Mouse (Mus musculus) midbrain, embryonic 16.5 days (tissue): ENCODE data around the gene Spire2. TPM values are rescaled to one million over a fixed set of nuclear protein-coding genes. Genes with fewer than 3 reads are reported as not detected.

Experiments used
- ATAC-seq: fragments of 200-750 bp; cut with Nextera tagmentation; 2 replicates; pipeline ENCODE4 v1.8.0; 2017; ENCODE audit warnings: moderate TSS enrichment
- H3K27ac ChIP-seq: fragments of 300-500 bp; sonication (generic); 2 replicates; pipeline ENCODE4 v1.5.1; 2014; ENCODE audit warnings: mild to moderate bottlenecking, low read length, mixed read lengths
- H3K27me3 ChIP-seq: fragments of 300-500 bp; sonication (generic); 2 replicates; pipeline ENCODE4 v1.6.1; 2014; ENCODE audit warnings: low read depth, low read length, mixed read lengths; ENCODE audit not compliant: control insufficient read depth, insufficient read depth
- H3K36me3 ChIP-seq: fragments of 300-500 bp; sonication (generic); 2 replicates; pipeline ENCODE4 v1.6.1; 2014; ENCODE audit warnings: mild to moderate bottlenecking, low read length, moderate library complexity, mixed read lengths; ENCODE audit not compliant: control insufficient read depth, insufficient read depth
- H3K4me1 ChIP-seq: fragments of 300-500 bp; sonication (generic); 2 replicates; pipeline ENCODE4 v1.6.1; 2014; ENCODE audit warnings: mild to moderate bottlenecking, low read length, mixed read lengths; ENCODE audit not compliant: control insufficient read depth, insufficient read depth
- H3K4me2 ChIP-seq: fragments of 300-500 bp; sonication (generic); 2 replicates; pipeline ENCODE4 v1.6.1; 2014; ENCODE audit warnings: mild to moderate bottlenecking, low read length, mixed read lengths
- H3K4me3 ChIP-seq: fragments of 300-500 bp; sonication (generic); 2 replicates; pipeline ENCODE4 v1.5.1; 2014; ENCODE audit warnings: low read depth, mild to moderate bottlenecking, low read length, moderate library complexity, mixed read lengths
- H3K9ac ChIP-seq: fragments of 300-500 bp; sonication (generic); 2 replicates; pipeline ENCODE4 v1.6.1; 2014; ENCODE audit warnings: low read depth, low read length, mixed read lengths
- H3K9me3 ChIP-seq: fragments of 300-500 bp; sonication (generic); replicated peaks from 2 replicates; pipeline ENCODE4 v1.6.1; 2014; ENCODE audit warnings: mild to moderate bottlenecking, low read length, mixed read lengths; ENCODE audit not compliant: control insufficient read depth, poor library complexity, severe bottlenecking
- WGBS: fragments of 180-500 bp; shearing (Covaris S2); extraction: QIAGEN DNeasy Blood & Tissue Kit; methylation state at CpG from one replicate; pipeline ENCODE4 v1.1.7; 2014; 5-methylcytosine and 5-hydroxymethylcytosine counted together
- polyA plus RNA-seq: library from polyadenylated mRNA; unstranded; fragments of >200 nt; fragmentation: Nextera tagmentation; extraction: Ambion mirVana; gene quantifications from 2 replicates; pipeline ENCODE4 v1.2.1, GENCODE M21; 2015

Gene Spire2
- polyA plus RNA-seq, 1 experiment from 2014 or later: 39.1 TPM

DNA sequence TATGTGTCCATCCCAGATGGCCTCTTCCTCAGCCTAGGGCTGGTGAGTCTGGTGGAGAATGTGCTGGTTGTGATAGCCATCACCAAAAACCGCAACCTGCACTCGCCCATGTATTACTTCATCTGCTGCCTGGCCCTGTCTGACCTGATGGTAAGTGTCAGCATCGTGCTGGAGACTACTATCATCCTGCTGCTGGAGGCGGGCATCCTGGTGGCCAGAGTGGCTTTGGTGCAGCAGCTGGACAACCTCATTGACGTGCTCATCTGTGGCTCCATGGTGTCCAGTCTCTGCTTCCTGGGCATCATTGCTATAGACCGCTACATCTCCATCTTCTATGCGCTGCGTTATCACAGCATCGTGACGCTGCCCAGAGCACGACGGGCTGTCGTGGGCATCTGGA, 75.1 kb downstream of the Spire2 start:
- H3K27me3 ChIP-seq: no peaks in the 10 kb centered on the region
- 93% methylated on average over 13 of the region's 13 CpGs for WGBS
- no peak overlapping the region for H3K9ac ChIP-seq
- ATAC-seq: no peak
- no peaks in the 10 kb centered on the region for H3K9me3 ChIP-seq
- peaks cover 24% of the 10 kb centered on the region for H3K4me1 ChIP-seq
- H3K36me3 ChIP-seq: peaks cover 9% of the 10 kb centered on the region
- no peak overlapping the region for H3K4me3 ChIP-seq
- no peak overlapping the region for H3K4me2 ChIP-seq
- no peak overlapping the region for H3K27ac ChIP-seq

DNA sequence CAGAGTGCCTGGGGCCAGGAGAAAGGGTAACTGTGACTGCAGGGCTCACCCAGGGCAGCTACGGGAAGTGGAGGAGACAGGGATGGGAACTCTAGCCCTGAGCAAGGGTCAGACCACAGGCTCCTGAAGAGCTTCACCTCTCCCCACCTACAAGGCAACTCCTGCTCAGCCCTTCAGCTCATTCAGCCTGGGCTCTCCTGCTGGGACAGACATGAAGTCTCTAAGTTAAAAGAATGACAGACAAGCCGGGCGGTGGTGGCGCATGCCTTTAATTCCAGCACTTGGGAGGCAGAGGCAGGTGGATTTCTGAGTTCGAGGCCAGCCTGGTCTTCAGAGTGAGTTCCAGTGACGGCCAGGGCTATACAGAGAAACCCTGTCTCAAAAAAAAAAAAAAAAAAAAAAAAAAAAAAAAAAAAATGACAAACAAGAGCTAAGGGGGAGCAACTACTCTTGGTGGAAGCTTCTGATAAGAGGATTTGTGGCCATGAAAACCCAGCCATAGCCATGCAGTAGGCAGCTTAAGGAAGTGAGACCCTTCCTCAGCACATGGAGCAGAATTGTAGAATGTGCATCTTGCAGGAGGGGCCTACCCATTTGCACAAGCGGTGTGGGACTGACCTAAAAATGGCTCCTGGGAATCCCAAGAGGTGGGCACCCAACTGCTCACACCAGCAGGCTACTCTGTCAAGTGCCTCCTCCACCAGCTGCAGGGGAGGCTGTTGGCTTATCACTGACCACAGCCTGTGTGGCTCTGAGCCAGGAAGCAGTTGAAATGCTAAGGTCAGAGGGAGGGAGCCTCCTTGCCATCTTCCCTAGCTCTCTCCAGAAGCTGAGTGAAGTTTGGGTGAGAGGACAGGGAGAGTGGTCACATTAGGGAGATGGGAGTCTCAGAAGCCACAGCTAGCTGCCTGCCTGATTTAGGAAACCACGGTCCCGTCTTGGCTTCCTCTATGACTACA, 76.4 kb downstream of the Spire2 start:
- Histone ChIP-seq H3K9me3 (no peaks in the 10 kb centered on the region), H3K4me3 (0 out of 2 replicates have a peak overlapping the region, but pooled peaks have one; percentile 93), H3K9ac (peak overlapping the region; percentile 100; the same call in 1 of the 2 replicates), H3K4me2 (peak overlapping the region; percentile 99), H3K27ac (peak overlapping the region; percentile 99), H3K4me1 (peaks cover 24% of the 10 kb centered on the region), H3K27me3 (no peaks in the 10 kb centered on the region), H3K36me3 (no peaks in the 10 kb centered on the region)
- WGBS: 77% methylated on average over 9 of the region's 9 CpGs
- ATAC-seq: no peak

DNA sequence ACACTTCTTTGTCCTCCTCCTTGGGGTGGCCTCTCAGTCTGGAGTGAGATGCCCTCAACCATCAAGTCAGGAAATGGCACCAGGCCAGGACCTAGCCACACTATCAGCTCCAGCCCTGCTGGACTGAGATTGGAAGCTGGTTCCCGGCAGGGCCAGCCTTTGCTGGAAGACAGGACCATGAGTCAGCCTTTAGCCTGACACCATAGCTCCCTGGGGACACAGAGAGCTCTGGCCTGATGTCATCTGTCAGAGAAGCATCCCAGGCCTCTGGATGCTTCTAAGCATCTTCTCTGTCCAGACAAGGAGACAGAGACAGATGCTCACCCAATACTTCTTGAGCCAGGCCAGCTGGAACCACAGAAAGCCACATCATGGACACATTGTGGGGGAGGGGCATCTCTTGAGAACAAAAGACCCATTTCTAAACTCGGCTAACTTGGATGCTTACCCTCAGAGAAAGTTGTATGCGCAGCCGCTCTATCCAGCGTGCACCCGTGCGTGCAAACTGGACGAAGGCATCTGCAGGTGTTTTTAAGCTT, 77.6 kb downstream of the Spire2 start:
- H3K4me3 ChIP-seq: peak overlapping the region; percentile 93
- no peaks in the 10 kb centered on the region for H3K27me3 ChIP-seq
- peak overlapping the region; percentile 99 for H3K27ac ChIP-seq
- peak overlapping the region; percentile 100 for H3K9ac ChIP-seq
- H3K9me3 ChIP-seq: no peaks in the 10 kb centered on the region
- H3K4me2 ChIP-seq: peak overlapping the region; percentile 99
- H3K36me3 ChIP-seq: no peaks in the 10 kb centered on the region
- peaks cover 17% of the 10 kb centered on the region for H3K4me1 ChIP-seq
- no peak for ATAC-seq
- 12% methylated on average over 8 of the region's 8 CpGs for WGBS

DNA sequence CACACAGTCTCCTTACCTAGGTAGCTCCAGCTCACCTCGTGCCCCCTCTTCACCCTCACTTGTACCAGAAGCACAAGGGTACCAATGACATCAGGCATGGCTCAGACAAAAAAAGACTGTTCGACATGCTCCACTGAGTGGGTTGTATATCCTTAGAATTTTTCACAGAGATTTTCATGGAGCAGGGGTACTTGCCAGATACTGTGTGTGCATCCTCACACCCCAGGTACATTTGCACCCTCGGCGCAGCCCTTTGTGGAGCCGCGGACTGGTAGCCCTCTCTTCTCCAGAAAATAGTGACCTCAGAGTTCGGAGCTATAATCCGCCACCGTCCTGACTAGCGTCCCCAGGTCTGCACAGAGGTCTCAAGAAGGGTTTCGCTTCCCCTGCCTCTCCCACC, 78.3 kb downstream of the Spire2 start:
- Histone ChIP-seq H3K9me3 (no peaks in the 10 kb centered on the region), H3K27me3 (no peaks in the 10 kb centered on the region), H3K4me3 (peak overlapping the region; percentile 93), H3K27ac (peak overlapping the region; percentile 99), H3K36me3 (no peaks in the 10 kb centered on the region), H3K4me1 (peaks cover 22% of the 10 kb centered on the region), H3K4me2 (peak overlapping the region; percentile 99), H3K9ac (peak overlapping the region; percentile 100)
- whole genome bisulfite sequencing: 2% methylated on average over 11 of the region's 11 CpGs
- ATAC-seq: peak; percentile 25

DNA sequence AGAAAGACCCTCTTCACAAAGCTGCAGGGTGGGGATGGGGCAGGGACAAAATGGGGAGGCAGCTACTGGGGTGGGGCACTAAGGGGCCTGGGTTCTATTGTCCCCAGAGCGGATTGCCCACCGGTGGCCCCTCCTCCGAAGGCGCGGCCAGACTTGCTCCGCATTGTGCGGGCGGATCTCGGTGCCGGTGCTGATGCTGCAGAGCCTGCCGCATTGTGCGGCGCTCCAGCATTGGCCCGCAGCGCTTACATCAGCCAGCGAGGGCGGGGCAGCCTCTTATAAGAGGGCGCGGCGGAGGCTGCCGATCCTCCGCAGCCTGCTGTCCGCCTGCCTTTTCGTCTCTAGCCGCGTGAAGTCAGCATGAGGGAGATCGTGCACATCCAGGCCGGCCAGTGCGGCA, 78.7 kb downstream of the Spire2 start, which contains the start of gene Tubb3:
Gene Tubb3 (plus strand): TSS at position 179 of the 400 bp plus-strand sequence.
- H3K27me3 ChIP-seq: no peaks in the 10 kb centered on the region
- H3K4me1 ChIP-seq: peaks cover 26% of the 10 kb centered on the region
- under 1% methylated on average over 29 of the region's 29 CpGs for WGBS
- peak within 1 kb of the TSS; percentile 93 for H3K4me3 ChIP-seq
- no peaks in the 10 kb centered on the region for H3K9me3 ChIP-seq
- H3K4me2 ChIP-seq: peak within 1 kb of the TSS; percentile 99
- peak within 1 kb of the TSS; percentile 100 for H3K9ac ChIP-seq
- H3K36me3 ChIP-seq: no peaks in the 10 kb centered on the region
- ATAC-seq: peak; percentile 95
- H3K27ac ChIP-seq: peak within 1 kb of the TSS; percentile 99

DNA sequence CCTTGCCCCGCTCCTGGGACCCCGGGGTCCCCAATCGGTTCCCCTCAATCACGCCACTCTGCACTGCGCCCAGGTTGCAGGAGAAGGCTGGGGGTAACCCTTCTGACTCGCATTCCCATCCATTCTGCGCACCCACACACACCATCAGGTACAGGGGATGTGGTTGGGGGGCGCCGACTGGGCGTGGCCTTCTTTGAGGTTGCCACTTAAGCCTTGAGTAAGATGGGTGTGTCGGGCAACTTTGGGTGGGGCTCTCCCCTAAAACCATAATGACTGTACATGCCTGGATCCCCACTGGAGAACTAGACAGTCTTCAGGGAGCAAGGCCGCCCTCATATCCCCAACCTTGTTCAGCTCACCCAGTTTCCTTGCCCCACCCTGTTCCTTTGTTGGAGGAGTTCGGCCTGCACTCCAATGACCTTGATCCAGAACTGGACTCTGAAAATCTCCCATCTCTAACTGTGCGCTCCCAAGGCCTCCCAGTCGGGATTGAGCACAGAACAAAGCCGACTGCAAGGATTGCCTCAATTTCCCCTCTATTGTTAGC, 79.3 kb downstream of the Spire2 start:
- Histone ChIP-seq H3K36me3 (no peaks in the 10 kb centered on the region), H3K4me3 (peak overlapping the region; percentile 93)
- under 1% methylated on average over 16 of the region's 16 CpGs for WGBS

DNA sequence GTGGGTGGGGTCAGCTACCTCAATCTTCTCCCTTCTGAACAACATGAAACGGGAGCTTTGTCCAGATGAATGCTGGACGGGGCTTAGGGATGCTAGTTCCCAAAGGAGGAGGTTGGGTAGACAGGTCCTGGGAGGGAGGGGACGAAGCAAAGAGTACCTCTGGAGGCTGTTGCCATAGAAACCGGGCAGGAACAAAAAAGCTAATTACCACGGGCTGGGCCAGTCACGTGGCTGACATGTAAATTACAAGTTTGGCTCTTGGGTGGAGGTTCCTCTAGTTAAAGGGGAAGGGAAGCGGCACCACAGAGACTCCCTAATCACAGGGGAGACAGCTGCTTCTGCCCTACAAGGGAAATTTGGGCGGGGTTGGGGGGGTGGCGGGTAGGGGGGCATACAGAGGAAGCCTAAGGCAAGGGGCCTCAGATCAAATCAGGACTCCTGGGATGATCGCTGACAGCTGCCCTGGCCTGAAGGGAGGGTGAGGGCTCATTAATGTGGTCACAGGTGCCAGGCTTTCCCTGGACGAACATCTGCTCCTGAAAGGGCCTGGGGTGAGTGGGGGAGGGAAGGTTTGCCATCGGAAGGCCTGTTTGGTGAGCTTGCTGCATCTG, 80.2 kb downstream of the Spire2 start:
- no peaks in the 10 kb centered on the region for H3K9me3 ChIP-seq
- H3K27ac ChIP-seq: peak overlapping the region; percentile 99
- peak overlapping the region; percentile 100 for H3K9ac ChIP-seq
- H3K27me3 ChIP-seq: no peaks in the 10 kb centered on the region
- H3K4me3 ChIP-seq: peak overlapping the region; percentile 93
- H3K36me3 ChIP-seq: no peaks in the 10 kb centered on the region
- peaks cover 33% of the 10 kb centered on the region for H3K4me1 ChIP-seq
- H3K4me2 ChIP-seq: peak overlapping the region; percentile 99
- WGBS: under 1% methylated on average over 12 of the region's 12 CpGs
- ATAC-seq: no peak

More for the DNA sequence above, 79.3 kb downstream of the Spire2 start:
- Histone ChIP-seq H3K9me3 (no peaks in the 10 kb centered on the region), H3K9ac (peak overlapping the region; percentile 100), H3K27ac (peak overlapping the region; percentile 99), H3K4me2 (peak overlapping the region; percentile 99), H3K4me1 (peaks cover 29% of the 10 kb centered on the region), H3K27me3 (no peaks in the 10 kb centered on the region)
- peak; percentile 55 for ATAC-seq

DNA sequence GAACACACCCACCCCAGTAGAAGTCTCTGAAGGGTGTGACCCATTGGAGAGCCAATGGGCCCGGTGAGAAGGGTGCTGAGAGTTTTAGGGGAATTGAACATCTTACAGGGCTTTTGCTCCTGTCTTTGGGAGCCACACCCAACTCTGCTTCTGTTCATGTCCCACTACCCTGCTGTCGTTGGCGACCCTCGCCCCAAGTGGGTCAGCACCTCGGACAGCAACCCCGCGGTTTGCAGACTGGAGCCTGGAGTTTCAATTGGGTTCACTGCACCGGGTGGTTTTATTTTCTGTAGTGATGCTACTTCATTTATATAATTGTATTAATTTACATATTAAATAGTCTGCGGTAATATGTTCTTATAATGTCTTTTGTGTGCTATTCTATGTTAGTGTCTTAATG, 81.7 kb downstream of the Spire2 start:
- Histone ChIP-seq H3K4me2 (peak overlapping the region; percentile 99), H3K4me1 (peaks cover 34% of the 10 kb centered on the region), H3K9ac (peak overlapping the region; percentile 100), H3K27ac (peak overlapping the region; percentile 99), H3K27me3 (no peaks in the 10 kb centered on the region), H3K9me3 (no peaks in the 10 kb centered on the region), H3K4me3 (peak overlapping the region; percentile 93), H3K36me3 (peaks cover 10% of the 10 kb centered on the region)
- ATAC-seq: no peak
- WGBS: 7% methylated on average over 9 of the region's 9 CpGs
